Mouse (Mus musculus) liver, adult 2 months (tissue): Measurements from ENCODE around the gene Fnbp1l.

Source experiments
- CTCF ChIP-seq: fragments of 200-500 bp; IDR thresholded peaks from 2 replicates; pipeline ENCODE4 v1.5.1; 2011; ENCODE audit warnings: low read depth, low read length, control low read depth
- POLR2A ChIP-seq: fragments of 200-500 bp; IDR thresholded peaks from 2 replicates; pipeline ENCODE4 v1.6.1; 2011; ENCODE audit warnings: low read length, control low read depth; ENCODE audit not compliant: insufficient read depth; ENCODE audit errors: extremely low read depth

GRCm38 (mm10) chr3:122620285-122620931, 893 bp upstream of the Fnbp1l start:
- TF ChIP-seq CTCF, result peak; percentile 34
- no peak for TF ChIP-seq POLR2A
